Mouse (Mus musculus): Measurements from ENCODE around the gene Adgrg6.

- TF ChIP-seq EP300 (IDR thresholded peaks at IDR 0.05; ENCODE audit: insufficient read depth, low read depth, low read length) (no peak), CTCF (IDR thresholded peaks at IDR 0.05) (no peak)
Measured at GRCm38 (mm10) chr10:14517909-14518308, 27.6 kb downstream of the Adgrg6 start.
